Mouse (Mus musculus): ENCODE results near the gene Tmem167.
"Not testable (repeated sequence)": the region's sequence is repeated elsewhere in the genome, so short reads cannot be mapped to it uniquely, and the experiment has no call there.

The Tmem167 gene

DNA sequence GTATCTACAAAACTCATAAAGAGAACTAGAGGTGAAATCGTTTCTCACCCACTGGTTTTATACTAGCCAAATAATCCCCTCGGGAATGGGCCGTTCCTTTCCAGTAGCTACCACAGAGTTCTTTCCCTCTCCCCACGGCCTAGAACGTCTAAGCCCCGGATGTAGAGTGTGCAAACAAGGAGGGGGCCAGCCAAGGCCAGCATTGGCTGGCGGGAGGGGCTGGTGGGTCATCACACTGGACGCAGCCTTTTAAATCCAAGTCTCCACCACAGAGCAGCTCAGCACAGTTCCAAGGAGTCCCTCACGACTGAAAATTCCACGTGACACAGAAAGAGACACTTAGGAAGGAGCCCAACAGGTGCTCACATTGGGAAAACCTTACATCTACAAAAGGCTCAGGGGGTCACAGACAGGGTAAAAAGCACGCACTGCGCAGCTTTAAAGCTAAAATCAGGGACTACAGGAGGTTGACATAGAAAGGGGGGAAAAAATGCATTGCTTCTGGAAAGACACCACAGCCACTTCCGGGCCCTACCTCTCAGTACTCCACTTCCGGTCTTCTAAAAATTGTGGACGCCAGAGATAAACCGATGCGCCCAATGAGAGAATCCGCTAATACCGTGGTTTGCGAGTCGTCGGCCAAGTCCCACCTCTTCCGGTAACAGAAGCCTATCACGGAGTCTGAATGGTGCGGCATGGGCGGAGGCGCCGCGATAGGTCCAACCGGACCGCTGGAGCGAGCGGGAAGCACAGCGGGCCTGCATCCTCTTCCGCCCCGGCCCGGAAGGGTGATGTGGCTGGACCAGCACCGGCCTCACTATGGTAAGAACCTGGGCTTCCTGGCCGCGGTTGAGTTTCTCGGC is at the start of gene Tmem167, which contains the start of gene Xrcc4:
TSS of gene Tmem167 (plus strand) at position 162 of the 863 bp plus-strand sequence.
TSS of gene Xrcc4 (minus strand) at position 647 of the 863 bp plus-strand sequence.
- DNase-seq (ENCODE audit: low spot score): peak; percentile 86

DNA sequence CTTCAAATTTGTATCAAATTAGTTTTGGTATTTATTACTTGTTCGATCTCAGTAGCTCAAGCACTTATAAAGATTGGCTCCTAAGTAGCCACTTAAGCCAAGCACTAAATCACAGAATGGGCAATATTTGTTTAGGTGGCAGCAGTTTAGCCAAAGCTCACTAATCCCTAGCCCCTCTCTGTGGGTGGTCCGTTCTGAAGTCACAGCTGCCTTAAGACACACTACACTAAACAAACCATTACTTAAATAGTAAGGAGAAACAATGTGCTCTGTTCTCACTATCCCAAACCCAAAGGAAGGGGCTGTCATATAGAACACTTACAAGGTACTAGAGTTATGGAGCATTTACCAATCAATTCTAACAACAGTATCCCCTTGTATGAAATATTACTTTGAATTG is 49.3 kb upstream of the Tmem167 start:
- no peak for DNase-seq (ENCODE audit: low spot score)

DNA sequence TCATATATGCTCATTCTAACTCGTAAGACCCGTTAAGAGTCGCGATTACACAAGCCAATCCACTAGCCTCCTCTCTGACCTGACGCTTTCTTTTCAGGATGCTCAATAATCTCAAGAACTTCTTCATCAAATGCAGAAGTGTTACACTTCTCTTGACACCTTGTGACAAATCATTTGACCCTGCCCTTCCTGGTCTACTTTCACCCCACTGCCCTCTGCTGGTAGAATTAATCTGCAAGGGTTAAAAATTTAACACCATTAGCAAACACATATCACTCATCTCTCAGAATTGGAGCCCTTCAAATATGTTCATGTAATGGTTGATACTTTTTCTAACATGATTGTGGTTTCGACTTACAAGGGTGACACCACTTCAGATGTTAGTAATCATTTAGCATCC is 37.2 kb upstream of the Tmem167 start:
- no peak for DNase-seq (ENCODE audit: low spot score)

DNA sequence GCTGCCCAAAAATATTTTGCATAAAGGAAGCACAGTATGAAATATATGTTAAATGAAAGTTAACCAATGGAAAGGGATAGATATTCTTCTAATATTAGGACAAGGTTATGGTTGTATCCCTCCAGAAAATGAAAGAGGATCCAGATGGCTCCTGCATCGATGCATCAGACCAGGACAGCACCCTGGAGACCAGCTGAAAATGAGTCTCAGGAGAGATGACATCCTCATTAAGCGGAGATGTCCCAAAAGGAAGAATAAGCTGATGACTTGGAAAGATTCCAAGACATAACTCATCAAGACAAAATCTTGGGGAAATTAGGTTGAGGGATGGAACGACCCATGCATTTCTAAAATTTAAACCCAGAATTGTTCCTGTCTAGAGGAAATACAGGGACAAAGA is 36.5 kb upstream of the Tmem167 start:
- no peak for DNase-seq (ENCODE audit: low spot score)

DNA sequence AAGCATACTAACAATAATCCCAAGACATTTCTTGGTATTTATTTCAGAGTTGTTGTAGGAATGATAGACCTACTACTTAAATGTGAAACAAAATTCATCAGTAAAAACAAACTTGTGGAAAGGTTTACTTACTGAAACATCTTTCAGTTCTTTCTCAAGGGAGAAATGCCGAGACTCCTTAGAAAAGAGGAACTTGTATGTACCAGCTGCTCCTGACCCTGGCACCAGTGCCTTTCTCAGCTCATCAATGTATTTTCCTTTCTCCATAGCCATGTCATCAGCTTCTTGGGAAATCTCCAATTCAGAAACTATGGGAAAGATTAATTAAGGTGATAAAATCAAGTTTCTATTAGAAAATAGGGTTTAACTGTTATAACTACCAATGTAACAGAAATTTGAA is 27.0 kb upstream of the Tmem167 start:
- DNase-seq (ENCODE audit: low spot score): no peak

DNA sequence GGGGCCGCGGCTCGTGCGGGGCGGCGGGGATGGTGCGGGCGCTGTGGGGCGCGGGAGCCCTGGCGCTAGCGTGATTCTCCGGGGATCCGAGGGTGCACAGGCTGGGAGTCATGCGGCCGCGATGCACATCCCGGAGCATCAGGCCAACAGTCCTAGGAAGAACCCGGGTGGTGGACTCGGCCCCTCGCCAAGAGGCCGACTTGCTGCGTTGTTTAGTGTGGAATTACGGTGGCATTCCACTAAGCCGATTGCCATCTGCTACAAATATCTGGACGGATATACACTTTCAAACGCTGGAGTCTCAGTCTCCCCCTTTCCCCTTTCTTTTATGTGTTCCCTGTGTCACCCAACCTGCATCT is 881 bp downstream of the Tmem167 start:
- no peak for DNase-seq (ENCODE audit: low spot score)

DNA sequence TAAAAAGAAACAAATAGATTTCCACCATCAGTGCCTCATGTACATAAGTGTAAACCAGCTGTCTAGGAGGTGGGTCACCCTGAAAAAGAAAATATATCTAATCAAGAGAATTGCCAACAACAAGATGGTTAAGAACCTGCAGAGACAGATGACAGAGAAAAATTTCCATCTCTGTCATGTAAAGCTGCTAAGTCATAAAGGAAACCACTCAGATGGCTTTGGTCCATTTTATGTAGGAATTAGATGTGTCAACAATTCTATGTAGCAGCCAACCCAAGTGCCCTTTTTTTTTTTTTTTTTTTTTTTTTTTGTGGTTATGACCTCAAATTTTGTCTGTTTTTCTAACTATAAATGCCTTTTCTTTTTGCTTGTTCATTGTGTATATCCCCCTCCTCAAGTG is 12.6 kb downstream of the Tmem167 start:
- DNase-seq (ENCODE audit: low spot score): no peak

DNA sequence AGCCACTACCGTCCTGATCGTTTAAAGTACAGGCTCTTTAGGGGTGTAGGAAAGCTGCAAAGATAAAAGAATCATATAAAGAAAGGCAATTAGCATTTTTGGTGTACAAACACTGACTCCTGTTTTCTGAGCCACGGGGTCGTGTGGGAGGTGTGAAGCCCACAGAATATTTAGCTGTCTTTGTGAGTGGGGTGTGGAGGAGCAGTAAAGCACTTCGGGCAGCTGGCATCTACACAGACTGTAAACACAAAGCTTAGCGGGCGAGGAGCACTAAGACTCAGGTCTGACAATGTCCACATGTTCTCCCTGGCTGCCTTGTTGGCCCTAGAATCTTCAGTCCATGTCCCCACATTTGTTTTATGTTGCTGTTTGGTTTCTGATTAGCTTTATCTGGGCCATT is 17.2 kb downstream of the Tmem167 start:
- no peak for DNase-seq (ENCODE audit: low spot score)

DNA sequence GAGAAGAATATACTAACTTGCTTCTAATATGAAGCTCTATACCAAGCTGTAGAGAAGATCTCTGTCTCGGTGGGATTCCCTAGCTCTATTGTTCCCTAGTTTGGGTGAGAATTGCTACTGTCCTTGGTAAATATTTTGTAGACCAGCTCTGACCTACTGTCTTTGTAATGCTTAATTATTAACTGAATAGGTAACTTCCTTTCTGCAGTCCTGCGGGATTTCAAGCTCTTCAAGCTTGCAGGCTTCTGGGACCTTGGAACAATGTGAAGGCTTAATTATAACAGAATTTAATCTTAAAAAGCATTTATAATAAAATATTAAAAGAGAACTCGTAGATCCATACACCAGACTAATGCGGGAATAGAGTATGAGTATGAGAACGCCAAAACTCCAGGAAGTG is 19.8 kb downstream of the Tmem167 start:
- DNase-seq (ENCODE audit: low spot score): not testable (repeated sequence)

DNA sequence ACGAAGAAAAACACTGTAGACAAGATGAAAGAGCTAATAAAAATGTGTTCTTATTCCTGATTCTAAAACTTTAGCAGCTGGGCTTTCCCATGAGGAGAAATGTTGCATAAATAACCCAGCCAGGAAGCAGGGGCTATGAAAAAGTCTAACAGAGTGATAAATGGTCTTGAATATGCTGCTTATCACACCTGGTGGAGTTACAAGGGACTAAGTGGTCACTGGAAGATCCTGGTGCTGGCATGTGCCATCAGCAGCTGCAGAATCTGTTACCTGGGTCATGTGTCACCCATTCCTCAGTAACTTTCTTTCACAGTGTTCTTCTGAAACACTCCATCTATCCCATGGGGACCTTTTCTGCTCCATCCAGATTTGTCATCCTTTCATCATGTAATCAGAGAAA is 22.8 kb downstream of the Tmem167 start:
- DNase-seq (ENCODE audit: low spot score): no peak

DNA sequence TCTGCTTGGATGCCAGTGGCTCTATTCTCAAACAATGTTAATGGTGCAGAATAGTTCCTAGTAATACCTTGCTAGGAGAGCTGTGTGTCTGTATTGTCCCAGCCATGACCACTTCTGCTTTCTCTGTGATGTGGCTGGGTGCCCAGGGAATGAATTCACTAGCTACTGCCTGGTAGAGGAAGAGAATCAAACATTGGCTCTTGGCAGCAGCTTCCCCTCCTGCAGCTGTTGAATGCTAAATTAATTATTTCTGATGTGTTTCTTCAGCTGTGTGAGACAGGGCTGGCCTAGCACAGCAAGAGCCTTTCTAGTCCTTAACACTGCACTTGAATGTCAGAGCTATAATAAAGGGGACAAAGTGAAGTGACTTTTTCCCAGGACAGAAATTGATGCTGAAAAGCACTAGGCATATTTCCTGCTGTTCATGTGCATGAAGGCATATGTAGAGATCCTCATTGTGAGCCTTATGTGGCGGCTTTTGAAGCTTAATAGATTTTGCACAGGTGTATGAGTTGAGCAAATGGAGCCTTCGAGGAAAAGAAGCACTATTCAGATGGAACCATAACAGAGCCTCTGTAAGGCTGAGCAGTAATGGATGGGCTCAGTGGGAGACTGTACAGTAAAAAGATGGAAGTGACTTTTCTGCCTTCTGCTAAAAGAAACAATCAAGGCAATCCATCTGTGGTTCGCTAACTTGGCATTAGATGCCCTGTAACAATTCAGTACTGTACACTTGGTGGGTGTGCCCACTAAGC is 47.4 kb downstream of the Tmem167 start:
- no peak for DNase-seq (ENCODE audit: low spot score)

DNA sequence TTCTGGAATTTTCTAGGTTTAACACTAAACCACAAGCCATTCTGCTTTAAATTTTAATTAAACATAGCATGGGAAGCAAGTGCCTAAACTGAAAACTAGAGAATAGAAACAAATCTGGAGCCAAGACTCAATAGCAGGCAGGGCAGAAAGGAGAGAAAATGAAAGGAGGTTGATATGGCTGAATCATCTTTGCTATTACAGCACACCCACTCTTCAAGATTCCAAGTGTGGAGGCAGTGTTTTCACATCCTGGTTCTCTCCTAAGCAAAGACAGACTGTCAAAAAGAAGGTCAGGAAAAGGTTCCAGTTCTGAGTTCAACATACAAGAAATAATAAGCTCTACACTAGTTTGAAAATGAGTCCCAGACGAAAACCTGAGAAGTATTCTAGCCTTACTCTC is 52.8 kb downstream of the Tmem167 start:
- DNase-seq (ENCODE audit: low spot score): no peak

DNA sequence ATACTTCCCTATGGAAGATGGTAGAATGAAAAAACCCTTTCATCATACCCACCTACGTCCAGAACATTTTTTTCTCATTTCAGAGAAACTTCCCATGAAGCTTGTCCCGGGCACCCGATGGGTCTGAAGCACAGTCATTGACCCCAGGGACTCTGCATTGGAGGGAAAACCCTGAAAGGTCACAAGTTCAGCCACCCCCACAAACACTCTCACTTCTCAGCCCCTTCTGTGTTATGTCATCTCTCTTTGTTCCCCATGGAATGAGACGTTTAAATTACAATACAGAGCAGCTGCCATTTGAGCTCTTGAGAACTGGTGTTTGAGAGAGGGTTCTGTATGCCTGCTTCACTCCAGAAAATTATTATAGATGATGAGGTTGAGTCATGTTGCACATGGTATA is 54.3 kb downstream of the Tmem167 start:
- no peak for DNase-seq (ENCODE audit: low spot score)

DNA sequence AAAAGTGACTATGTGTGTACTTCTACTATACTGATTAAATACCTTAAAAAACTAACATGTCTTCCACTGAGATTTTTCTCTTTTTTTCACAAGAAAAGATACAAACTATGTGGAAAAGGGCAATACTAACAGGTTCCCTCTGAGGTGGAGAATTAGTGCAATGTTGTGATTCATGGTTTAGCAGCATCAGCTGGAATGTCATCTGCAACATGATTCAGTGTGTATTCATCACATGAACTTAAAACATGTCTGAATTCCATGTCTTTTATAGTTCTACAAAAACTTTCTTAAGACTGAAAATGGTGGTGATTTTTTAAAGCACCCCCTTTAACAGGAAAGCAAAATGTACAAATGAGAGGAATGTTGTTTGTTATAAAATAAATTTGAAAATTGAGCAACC is 63.0 kb downstream of the Tmem167 start:
- no peak for DNase-seq (ENCODE audit: low spot score)

DNA sequence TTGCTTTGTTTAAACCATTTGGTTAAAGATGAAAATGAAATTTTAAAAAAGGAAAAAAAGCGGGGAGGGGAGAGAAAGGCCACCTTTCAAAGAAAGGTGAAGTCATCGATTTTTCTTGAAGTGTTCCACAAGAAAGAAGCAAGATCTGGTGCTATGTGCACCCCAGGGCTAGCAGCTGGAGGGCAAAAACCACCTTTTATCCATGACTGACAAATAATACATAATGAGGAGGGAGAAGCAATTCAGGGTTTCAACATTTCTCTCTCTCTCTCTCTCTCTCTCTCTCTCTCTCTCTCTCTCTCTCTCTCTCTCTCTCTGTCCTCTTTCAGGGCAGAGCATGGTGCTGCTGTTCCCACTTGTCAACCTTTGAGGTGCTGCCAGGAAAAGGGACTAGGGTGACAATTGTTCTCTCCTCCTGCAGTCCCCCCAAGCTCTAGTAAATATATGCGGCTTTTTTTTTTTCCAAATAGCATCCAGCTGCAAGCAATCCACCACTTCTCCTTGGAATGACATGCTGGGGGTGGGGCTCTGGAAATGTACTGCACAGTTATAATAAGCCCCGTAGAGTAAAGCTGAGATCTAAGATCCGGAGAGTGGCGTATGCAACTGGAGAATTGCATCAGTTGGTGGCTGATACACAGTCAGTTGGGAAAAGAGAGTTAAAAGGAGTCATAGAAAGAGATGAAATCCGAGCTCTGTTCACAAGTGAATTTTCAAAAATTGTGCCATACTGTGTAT is 63.8 kb downstream of the Tmem167 start:
- DNase-seq (ENCODE audit: low spot score): no peak

DNA sequence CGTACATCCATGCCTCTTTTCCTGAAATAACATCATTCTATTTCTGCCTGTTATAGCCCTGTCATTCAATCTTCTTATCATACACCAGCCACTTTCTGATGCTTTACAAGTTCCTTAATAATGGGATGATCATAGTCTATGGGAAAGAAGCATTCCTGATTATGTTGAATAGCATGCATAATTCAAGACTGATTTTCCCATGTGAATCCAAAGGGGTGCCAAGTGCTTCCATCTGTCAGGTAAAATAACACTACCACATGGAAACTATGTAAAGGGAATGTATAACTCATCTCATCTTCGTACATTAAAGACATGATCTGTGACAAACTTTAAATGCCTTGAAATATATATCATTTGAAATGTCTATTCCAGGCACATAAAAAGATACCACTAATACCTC is 75.2 kb downstream of the Tmem167 start:
- DNase-seq (ENCODE audit: low spot score): no peak

DNA sequence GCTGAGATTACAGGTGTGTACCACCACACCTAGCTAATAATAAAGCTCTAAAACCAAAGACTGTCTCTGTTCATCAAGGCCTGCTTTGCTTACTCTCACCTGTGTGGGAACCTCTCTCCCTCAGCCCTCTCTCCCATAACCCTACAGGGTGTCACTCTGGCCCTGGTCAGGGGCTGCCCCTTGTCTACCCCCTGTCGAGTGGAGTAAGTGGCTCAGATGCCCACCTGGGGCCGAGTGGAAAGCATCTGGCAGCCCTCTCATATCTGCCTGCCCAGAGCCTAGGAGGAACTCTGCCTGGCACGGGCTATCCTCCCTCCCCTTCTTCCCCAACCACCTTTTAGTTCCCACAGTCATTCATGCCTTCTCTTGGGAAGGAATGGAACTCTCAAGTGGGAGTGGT is 78.1 kb downstream of the Tmem167 start:
- DNase-seq (ENCODE audit: low spot score): no peak

DNA sequence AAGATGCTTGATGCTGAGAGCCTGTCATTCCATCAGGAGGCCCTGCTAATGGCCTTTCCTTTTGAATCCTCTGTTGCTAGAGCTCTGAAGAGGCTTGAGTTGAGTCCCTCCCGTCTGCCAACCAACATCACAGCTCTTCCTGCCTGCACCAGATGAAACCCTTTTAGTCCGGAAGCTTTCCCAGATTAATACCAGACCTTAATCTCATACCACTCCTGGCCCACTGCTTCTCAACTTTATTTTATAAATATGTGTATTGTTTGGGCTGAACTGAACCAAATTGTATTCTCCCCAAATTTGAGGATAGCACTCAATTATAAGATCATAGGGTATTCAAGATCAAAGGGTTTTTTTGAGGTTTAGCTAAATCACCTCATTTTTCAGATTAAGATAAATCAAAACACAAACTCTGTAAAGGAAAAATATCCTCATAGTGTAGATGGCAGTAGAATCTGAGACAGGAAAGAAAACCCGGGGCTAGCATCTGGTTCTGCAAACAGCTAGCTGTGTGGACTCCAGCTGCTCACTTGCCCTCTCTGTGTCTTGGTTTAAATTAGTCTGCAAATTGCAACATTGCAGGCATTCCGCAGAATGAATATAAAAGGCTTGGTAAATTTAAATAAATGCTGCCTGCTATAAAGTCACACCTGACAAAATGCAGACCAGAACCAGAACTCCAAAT is 81.3 kb downstream of the Tmem167 start:
- no peak for DNase-seq (ENCODE audit: low spot score)

DNA sequence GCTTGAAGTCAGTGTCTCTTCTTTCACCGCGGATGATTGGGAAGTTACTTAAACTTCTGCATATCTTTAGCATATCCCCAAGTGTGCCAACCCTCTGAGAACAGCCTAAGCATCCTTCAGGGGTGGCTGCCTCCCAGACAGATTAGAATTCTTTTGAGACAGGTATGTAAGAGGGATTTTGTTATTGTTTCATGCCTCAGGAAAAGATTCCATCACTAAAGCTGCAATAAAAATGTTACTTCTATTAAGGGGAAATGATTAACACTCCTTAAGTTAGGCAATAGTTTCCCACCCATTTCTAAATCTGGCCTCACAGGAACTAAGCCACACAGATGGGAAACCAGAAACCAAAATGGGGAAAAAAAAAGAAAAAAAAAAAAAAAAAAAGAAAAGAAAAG is 81.9 kb downstream of the Tmem167 start:
- no peak for DNase-seq (ENCODE audit: low spot score)

DNA sequence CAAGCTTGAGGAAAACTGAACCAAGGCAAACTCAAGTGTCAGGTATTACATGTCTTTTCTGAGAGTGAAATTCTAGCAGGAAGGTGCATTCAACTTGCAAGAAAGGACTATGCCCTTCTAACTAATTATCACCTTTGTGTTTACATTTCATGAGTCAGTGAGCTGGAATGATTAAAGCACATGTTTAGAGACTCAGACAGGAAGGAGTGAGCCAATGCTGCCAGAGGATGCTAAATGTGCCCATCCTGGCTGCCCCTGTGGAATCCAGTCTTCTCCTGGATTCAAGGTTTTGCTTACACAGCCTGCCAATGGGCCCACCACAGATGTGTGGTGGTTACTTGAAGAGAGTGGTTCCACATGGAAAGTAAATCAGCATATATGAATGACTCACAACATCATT is 82.5 kb downstream of the Tmem167 start:
- no peak for DNase-seq (ENCODE audit: low spot score)

DNA sequence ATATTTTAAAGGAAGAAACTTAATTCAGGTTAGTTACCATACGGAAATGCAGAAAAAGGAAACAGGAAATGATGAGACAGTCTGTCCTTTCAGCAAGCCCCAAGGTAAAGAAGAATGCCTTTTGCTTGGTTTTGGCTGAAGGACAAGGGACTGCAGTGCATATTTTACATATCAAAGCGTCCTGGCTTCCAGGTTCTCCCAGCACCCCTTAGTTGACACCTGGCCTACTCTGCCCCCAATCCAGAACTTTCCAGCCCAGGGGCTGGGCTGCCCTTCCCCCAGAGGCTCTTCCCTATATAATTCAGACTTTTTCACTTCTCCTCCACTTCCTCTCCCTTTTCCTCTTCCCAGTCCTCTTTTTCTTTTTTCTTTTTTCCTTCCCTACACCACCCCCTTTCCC is 86.7 kb downstream of the Tmem167 start:
- DNase-seq (ENCODE audit: low spot score): no peak

DNA sequence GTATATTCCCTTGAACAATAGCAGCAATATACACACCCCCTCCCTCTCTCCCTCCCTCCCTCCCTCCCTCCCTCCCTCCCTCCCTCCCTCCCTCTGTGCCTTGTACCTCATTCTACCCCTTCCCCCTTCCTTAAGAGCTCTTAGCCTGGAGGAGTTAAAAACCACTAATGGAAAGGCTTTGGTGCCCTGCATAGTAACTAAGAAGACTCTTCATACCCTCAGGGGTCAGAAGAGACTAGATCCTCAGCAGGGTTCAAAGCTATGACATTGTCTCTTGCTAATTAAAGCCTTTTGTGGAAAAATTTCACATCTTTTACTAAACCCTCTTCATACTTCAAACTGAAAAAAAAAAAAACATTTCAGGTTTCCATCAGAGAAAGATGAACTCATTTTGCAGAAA is 93.3 kb downstream of the Tmem167 start:
- no peak for DNase-seq (ENCODE audit: low spot score)

Measured in urinary bladder, postnatal 10 days (tissue).